ENCODE assay signal across 8 mouse cellular contexts in the genomic region with DNA sequence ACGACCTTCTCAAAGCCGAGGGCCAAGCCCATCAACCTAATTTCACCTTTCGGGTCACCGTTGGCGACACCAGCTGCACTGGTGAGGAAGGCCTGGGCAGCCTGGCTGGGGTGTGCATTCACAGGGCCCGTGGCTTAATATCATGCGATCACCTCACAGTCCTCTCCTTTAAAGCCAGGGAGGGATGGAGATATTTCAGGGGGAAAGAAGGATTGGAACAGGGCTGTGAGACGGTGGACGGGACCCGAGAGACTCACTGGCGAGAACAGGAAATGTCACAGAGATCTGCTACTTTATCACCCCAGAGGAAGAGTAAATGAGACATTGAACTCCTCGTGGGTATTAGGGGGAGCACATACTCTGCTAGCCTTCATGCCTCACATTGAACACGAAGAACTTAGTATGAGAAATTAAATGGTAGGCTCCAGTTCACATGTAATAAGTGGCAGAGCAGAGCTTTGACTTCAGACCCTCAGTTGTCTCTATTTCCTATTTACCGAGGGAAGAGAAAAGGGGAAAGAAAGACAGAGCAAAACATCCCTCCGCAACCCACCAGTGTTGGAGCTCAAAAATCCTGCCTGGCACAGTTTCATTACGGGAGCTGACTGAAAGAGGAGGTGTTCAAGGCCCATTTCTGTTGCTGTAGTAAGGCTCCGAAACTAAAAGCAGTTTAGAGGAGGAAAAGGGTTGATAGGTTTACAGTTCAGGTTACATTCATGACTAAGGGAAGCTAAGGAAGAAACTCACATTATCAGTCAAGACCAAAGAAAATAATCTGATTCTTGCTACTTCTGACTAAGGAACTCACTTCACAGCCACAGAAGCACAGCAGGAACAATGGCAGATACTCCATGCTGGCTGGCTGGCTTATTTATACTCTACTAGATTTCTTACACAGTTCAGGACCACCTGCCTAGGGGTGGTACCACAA. TPM values are rescaled to one million over a fixed set of nuclear protein-coding genes. Genes with fewer than 3 reads are reported as not detected.
DNase-seq lines count a peak whose midpoint lies in the region; ATAC-seq lines count a peak whose summit lies in the region.

No protein-coding gene starts in this region.

- peak overlapping the region; percentile 69 for H3K4me2 ChIP-seq in kidney, embryonic 14.5 days (replicated peaks; ENCODE audit: low read depth, low read length)
- H3K4me2 ChIP-seq in hindbrain, embryonic 12.5 days (replicated peaks), result peak overlapping the region; percentile 82
- peak overlapping the region; percentile 79 for H3K4me2 ChIP-seq in midbrain, embryonic 13.5 days (replicated peaks)

- peak overlapping the region; percentile 92 for H3K9ac ChIP-seq in kidney, embryonic 14.5 days (ENCODE audit: low read depth, low read length)
- peak overlapping the region; percentile 79 for H3K9ac ChIP-seq in hindbrain, embryonic 12.5 days
- peak overlapping the region; percentile 84 for H3K9ac ChIP-seq in midbrain, embryonic 13.5 days (replicated peaks)

- H3K27me3 ChIP-seq in kidney, embryonic 14.5 days (ENCODE audit: control insufficient read depth, insufficient read depth, low read length), result no peaks in the 10 kb centered on the region
- H3K27me3 ChIP-seq in hindbrain, embryonic 12.5 days, result no peaks in the 10 kb centered on the region
- H3K27me3 ChIP-seq in midbrain, embryonic 13.5 days, result no peaks in the 10 kb centered on the region

- peaks cover 33% of the 10 kb centered on the region for H3K36me3 ChIP-seq in kidney, embryonic 14.5 days (ENCODE audit: control insufficient read depth, insufficient read depth, low read length)
- peaks cover 26% of the 10 kb centered on the region for H3K36me3 ChIP-seq in hindbrain, embryonic 12.5 days
- H3K36me3 ChIP-seq in midbrain, embryonic 13.5 days, result peaks cover 37% of the 10 kb centered on the region

- no peaks in the 10 kb centered on the region for H3K9me3 ChIP-seq in kidney, embryonic 14.5 days (ENCODE audit: control insufficient read depth, low read length)
- H3K9me3 ChIP-seq in hindbrain, embryonic 12.5 days (replicated peaks), result no peaks in the 10 kb centered on the region
- H3K9me3 ChIP-seq in midbrain, embryonic 13.5 days, result no peaks in the 10 kb centered on the region

- H3K27ac ChIP-seq in kidney, embryonic 14.5 days (ENCODE audit: low read depth, low read length), result peak overlapping the region; percentile 99; the same call in 1 of the 2 replicates
- no peak overlapping the region for H3K27ac ChIP-seq in brown adipose tissue, adult 24 weeks (replicated peaks; ENCODE audit: low read depth, low read length)
- H3K27ac ChIP-seq in hindbrain, embryonic 12.5 days, result no peak overlapping the region
- H3K27ac ChIP-seq in midbrain, embryonic 13.5 days, result peak overlapping the region; percentile 99

- H3K4me1 ChIP-seq in kidney, embryonic 14.5 days (ENCODE audit: control insufficient read depth, insufficient read depth, low read length), result peaks cover 20% of the 10 kb centered on the region
- peaks cover 4% of the 10 kb centered on the region; the same call in 1 of the 2 replicates for H3K4me1 ChIP-seq in brown adipose tissue, adult 24 weeks (ENCODE audit: control insufficient read depth, insufficient read depth, insufficient read length, low read length)
- H3K4me1 ChIP-seq in hindbrain, embryonic 12.5 days, result peaks cover 35% of the 10 kb centered on the region
- H3K4me1 ChIP-seq in midbrain, embryonic 13.5 days (replicated peaks), result peaks cover 37% of the 10 kb centered on the region

- ATAC-seq in kidney, embryonic 14.5 days (ENCODE audit: low FRiP score, low TSS enrichment), result no peak
- no peak for ATAC-seq in hindbrain, embryonic 12.5 days (ENCODE audit: low FRiP score)
- no peak for ATAC-seq in midbrain, embryonic 13.5 days

- WGBS in kidney, embryonic 14.5 days, result 58% methylated on average over 15 of the region's 17 CpGs
- WGBS in hindbrain, embryonic 12.5 days, result 71% methylated on average over 17 of the region's 17 CpGs
- 72% methylated on average over 17 of the region's 17 CpGs for WGBS in midbrain, embryonic 13.5 days

- H3K4me3 ChIP-seq in kidney, embryonic 14.5 days (ENCODE audit: low read length), result peak overlapping the region; percentile 65
- peak overlapping the region; percentile 81 for H3K4me3 ChIP-seq in brown adipose tissue, adult 24 weeks (ENCODE audit: insufficient read depth, low read depth, low read length)
- peak overlapping the region; percentile 55 for H3K4me3 ChIP-seq in hindbrain, embryonic 12.5 days
- peak overlapping the region; percentile 69 for H3K4me3 ChIP-seq in midbrain, embryonic 13.5 days (replicated peaks)

- no peak for DNase-seq in kidney, postnatal 36 days
- no peak for DNase-seq in embryo, embryonic 10 days (ENCODE audit: low spot score)
- DNase-seq in kidney, postnatal 10 days, result no peak
- DNase-seq in adrenal gland, adult 2 months, result no peak

RNA-seq across cellular contexts. Expression of gene Tarbp2, which starts 1.5 kb away (rescaled TPM):
- 80.4 and 89.1 TPM in 2 replicates for polyA plus RNA-seq in kidney, embryonic 14.5 days (2014; fragmentation: Nextera tagmentation; extraction: Ambion mirVana)
- polyA plus RNA-seq in brown adipose tissue, adult 24 weeks (2012; ENCODE audit: insufficient read depth, insufficient read length, missing spikeins), result 21.2 and 23.6 TPM in 2 replicates
- 93.0 and 94.0 TPM in 2 replicates for polyA plus RNA-seq in hindbrain, embryonic 12.5 days (2016; fragmentation: Nextera tagmentation; extraction: Ambion mirVana)
- 98.2 and 101 TPM in 2 replicates for polyA plus RNA-seq in midbrain, embryonic 13.5 days (2015; fragmentation: Nextera tagmentation; extraction: Ambion mirVana)
- 10 to 100 TPM; 30.5 to 32.5 TPM for total RNA-seq in adrenal gland, adult 2 months (2021)
- polyA plus RNA-seq in adrenal gland, adult 2 months (2012; rRNA removed), result 60.7 and 64.1 TPM in 2 replicates

RNA-seq across cellular contexts. Expression of gene Map3k12, which starts 2.6 kb away (rescaled TPM):
- 12.2 and 14.8 TPM in 2 replicates for polyA plus RNA-seq in kidney, embryonic 14.5 days (2014; fragmentation: Nextera tagmentation; extraction: Ambion mirVana)
- polyA plus RNA-seq in brown adipose tissue, adult 24 weeks (2012; ENCODE audit: insufficient read depth, insufficient read length, missing spikeins), result 1.9 and 2.1 TPM in 2 replicates
- 45.5 and 46.0 TPM in 2 replicates for polyA plus RNA-seq in hindbrain, embryonic 12.5 days (2016; fragmentation: Nextera tagmentation; extraction: Ambion mirVana)
- polyA plus RNA-seq in midbrain, embryonic 13.5 days (2015; fragmentation: Nextera tagmentation; extraction: Ambion mirVana), result 47.9 and 53.9 TPM in 2 replicates
- 10 to 100 TPM in 1 of 2 experiments, 1 to 10 TPM in 1; 5.2 to 15.1 TPM for total RNA-seq in adrenal gland, adult 2 months (2021)
- 10.6 and 12.0 TPM in 2 replicates for polyA plus RNA-seq in adrenal gland, adult 2 months (2012; rRNA removed)

RNA-seq across cellular contexts. Expression of gene Npff, which starts 5.3 kb away (rescaled TPM):
- 2.7 and 3.5 TPM in 2 replicates for polyA plus RNA-seq in kidney, embryonic 14.5 days (2014; fragmentation: Nextera tagmentation; extraction: Ambion mirVana)
- polyA plus RNA-seq in brown adipose tissue, adult 24 weeks (2012; ENCODE audit: insufficient read depth, insufficient read length, missing spikeins), result 1.2 TPM in 1 of 2 replicates, not detected in the other
- 3.6 and 4.3 TPM in 2 replicates for polyA plus RNA-seq in hindbrain, embryonic 12.5 days (2016; fragmentation: Nextera tagmentation; extraction: Ambion mirVana)
- 2.9 and 5.0 TPM in 2 replicates for polyA plus RNA-seq in midbrain, embryonic 13.5 days (2015; fragmentation: Nextera tagmentation; extraction: Ambion mirVana)
- 1 to 10 TPM in 1 of 2 experiments, under 1 TPM in 1; 0.62 to 2.1 TPM for total RNA-seq in adrenal gland, adult 2 months (2021)
- polyA plus RNA-seq in adrenal gland, adult 2 months (2012; rRNA removed), result 2.9 and 4.0 TPM in 2 replicates

RNA-seq across cellular contexts. Expression of gene Gm10337, which starts 16.0 kb away (rescaled TPM):
- not detected in 2 replicates for polyA plus RNA-seq in kidney, embryonic 14.5 days (2014; fragmentation: Nextera tagmentation; extraction: Ambion mirVana)
- polyA plus RNA-seq in brown adipose tissue, adult 24 weeks (2012; ENCODE audit: insufficient read depth, insufficient read length, missing spikeins), result not detected in 2 replicates
- 4.3 and 6.6 TPM in 2 replicates for polyA plus RNA-seq in hindbrain, embryonic 12.5 days (2016; fragmentation: Nextera tagmentation; extraction: Ambion mirVana)
- polyA plus RNA-seq in midbrain, embryonic 13.5 days (2015; fragmentation: Nextera tagmentation; extraction: Ambion mirVana), result 4.5 and 16.7 TPM in 2 replicates
- total RNA-seq in adrenal gland, adult 2 months (2021), result not detected
- polyA plus RNA-seq in adrenal gland, adult 2 months (2012; rRNA removed), result not detected in 2 replicates

RNA-seq across cellular contexts. Expression of gene Pcbp2, which starts 49.1 kb away (rescaled TPM):
- 305 and 373 TPM in 2 replicates for polyA plus RNA-seq in kidney, embryonic 14.5 days (2014; fragmentation: Nextera tagmentation; extraction: Ambion mirVana)
- 331 and 338 TPM in 2 replicates for polyA plus RNA-seq in brown adipose tissue, adult 24 weeks (2012; ENCODE audit: insufficient read depth, insufficient read length, missing spikeins)
- polyA plus RNA-seq in hindbrain, embryonic 12.5 days (2016; fragmentation: Nextera tagmentation; extraction: Ambion mirVana), result 153 and 161 TPM in 2 replicates
- polyA plus RNA-seq in midbrain, embryonic 13.5 days (2015; fragmentation: Nextera tagmentation; extraction: Ambion mirVana), result 164 and 166 TPM in 2 replicates
- total RNA-seq in adrenal gland, adult 2 months (2021), result 100 to 1,000 TPM; 641 to 760 TPM
- 388 and 545 TPM in 2 replicates for polyA plus RNA-seq in adrenal gland, adult 2 months (2012; rRNA removed)

Comparison
In these comparisons a context has a peak if more than half of its experiments do, and no peak if none do; other contexts are left out.
1. H3K27ac ChIP-seq: peak in kidney, embryonic 14.5 days (single experiment) and midbrain, embryonic 13.5 days (single experiment); none in brown adipose tissue, adult 24 weeks (single experiment) and hindbrain, embryonic 12.5 days (single experiment).
2. Peak in every context shown above with its lines, with median percentiles within 50 percentile points of each other: H3K4me2 ChIP-seq, H3K4me3 ChIP-seq and H3K9ac ChIP-seq.